Mouse (Mus musculus): ENCODE results near the gene Lrp2. TPM values are rescaled to one million over a fixed set of nuclear protein-coding genes. Genes with fewer than 3 reads are reported as not detected.

The Lrp2 gene
- polyA plus RNA-seq, 1 experiment from 2014 or later = 1.6 TPM

DNA sequence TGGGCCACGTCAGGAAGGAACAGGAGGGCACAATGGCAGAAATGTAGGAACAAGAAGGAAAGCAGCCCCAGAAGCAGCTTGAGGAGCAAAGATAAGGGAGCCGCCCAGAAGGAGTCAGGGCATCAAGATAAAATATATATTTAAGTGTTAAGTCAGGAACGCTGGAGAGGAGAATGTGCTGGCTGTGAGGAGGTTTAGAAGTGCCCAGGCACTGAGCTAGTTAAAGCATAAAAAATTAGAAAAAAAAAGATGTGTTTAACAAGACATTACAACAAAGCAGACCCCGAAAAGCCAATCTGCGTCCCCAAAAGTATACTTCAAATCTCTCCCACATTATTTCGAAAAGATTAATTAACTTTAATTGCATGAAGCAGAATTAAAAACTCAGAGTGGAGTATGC, 122.3 kb downstream of the Lrp2 start:
- no peak overlapping the region for H3K27ac ChIP-seq (ENCODE audit: low read depth, low read length)
- no peak overlapping the region for H3K4me2 ChIP-seq (ENCODE audit: low read depth)
- H3K27me3 ChIP-seq (ENCODE audit: control insufficient read depth, insufficient read depth, low read length) = no peaks in the 10 kb centered on the region
- no peak for ATAC-seq (ENCODE audit: insufficient read depth, low FRiP score, low TSS enrichment)
- WGBS = 85% methylated on average over 6 of the region's 6 CpGs
- no peaks in the 10 kb centered on the region for H3K9me3 ChIP-seq (ENCODE audit: control insufficient read depth, low read length)
- no peak overlapping the region for H3K4me3 ChIP-seq (ENCODE audit: low read depth, low read length)
- H3K4me1 ChIP-seq (ENCODE audit: control insufficient read depth, insufficient read depth, low read length) = no peaks in the 10 kb centered on the region
- no peak for DNase-seq (ENCODE audit: low spot score)
- no peak overlapping the region for H3K9ac ChIP-seq (ENCODE audit: low read length)
- H3K36me3 ChIP-seq (ENCODE audit: control insufficient read depth, insufficient read depth, low read length) = no peaks in the 10 kb centered on the region

DNA sequence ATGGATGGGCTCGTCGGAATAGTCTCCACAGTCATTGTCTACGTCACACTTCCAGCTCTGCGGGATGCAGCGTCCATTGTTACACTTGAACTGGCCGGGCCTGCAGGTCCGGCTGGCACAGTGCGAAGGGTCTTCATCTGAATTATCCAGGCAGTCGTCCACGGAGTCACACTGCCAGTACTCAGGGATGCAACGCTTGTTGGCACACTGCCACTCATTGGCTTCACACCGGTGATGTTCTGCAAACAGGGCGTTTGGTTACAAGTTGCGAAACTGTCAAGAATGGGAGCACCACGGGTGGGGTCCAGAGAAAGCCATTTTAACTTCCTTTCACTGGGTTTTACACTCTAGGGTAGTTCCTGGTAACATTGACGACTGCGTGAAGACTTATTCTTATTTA, 126.4 kb downstream of the Lrp2 start:
- Histone ChIP-seq H3K9me3 (ENCODE audit: control insufficient read depth, low read length) (no peaks in the 10 kb centered on the region), H3K27ac (ENCODE audit: low read depth, low read length) (no peak overlapping the region), H3K4me3 (ENCODE audit: low read depth, low read length) (no peak overlapping the region), H3K9ac (ENCODE audit: low read length) (no peak overlapping the region), H3K27me3 (ENCODE audit: control insufficient read depth, insufficient read depth, low read length) (no peaks in the 10 kb centered on the region), H3K36me3 (ENCODE audit: control insufficient read depth, insufficient read depth, low read length) (no peaks in the 10 kb centered on the region), H3K4me2 (ENCODE audit: low read depth) (no peak overlapping the region), H3K4me1 (ENCODE audit: control insufficient read depth, insufficient read depth, low read length) (no peaks in the 10 kb centered on the region)
- no peak for DNase-seq (ENCODE audit: low spot score)
- WGBS = 92% methylated on average over 17 of the region's 17 CpGs
- ATAC-seq (ENCODE audit: insufficient read depth, low FRiP score, low TSS enrichment) = no peak

DNA sequence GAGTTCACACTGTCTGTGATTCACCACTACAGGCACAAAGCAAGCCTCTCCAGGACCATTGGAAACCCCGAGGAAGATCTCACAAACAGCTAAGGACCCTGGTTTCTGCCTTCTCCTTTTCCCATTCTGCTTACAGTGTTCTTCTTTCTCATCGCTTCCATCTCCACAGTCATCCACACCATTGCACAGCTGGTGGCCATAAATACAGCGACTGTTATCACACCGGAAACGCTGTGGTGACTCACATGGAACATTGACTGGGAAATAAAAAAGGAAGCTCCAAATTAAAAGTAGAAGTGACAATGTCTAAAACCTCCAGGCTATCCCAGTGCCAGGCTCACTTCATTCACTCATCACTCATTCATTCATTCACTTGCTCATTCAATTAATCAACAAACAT, 134.7 kb downstream of the Lrp2 start:
- DNase-seq (ENCODE audit: low spot score) (no peak), ATAC-seq (ENCODE audit: insufficient read depth, low FRiP score, low TSS enrichment) (no peak)
- Histone ChIP-seq H3K9ac (ENCODE audit: low read length) (no peak overlapping the region), H3K4me3 (ENCODE audit: low read depth, low read length) (no peak overlapping the region), H3K4me2 (ENCODE audit: low read depth) (no peak overlapping the region), H3K9me3 (ENCODE audit: control insufficient read depth, low read length) (no peaks in the 10 kb centered on the region), H3K4me1 (ENCODE audit: control insufficient read depth, insufficient read depth, low read length) (no peaks in the 10 kb centered on the region), H3K27ac (ENCODE audit: low read depth, low read length) (no peak overlapping the region), H3K36me3 (ENCODE audit: control insufficient read depth, insufficient read depth, low read length) (no peaks in the 10 kb centered on the region), H3K27me3 (ENCODE audit: control insufficient read depth, insufficient read depth, low read length) (no peaks in the 10 kb centered on the region)
- 85% methylated on average over 5 of the region's 5 CpGs for WGBS

DNA sequence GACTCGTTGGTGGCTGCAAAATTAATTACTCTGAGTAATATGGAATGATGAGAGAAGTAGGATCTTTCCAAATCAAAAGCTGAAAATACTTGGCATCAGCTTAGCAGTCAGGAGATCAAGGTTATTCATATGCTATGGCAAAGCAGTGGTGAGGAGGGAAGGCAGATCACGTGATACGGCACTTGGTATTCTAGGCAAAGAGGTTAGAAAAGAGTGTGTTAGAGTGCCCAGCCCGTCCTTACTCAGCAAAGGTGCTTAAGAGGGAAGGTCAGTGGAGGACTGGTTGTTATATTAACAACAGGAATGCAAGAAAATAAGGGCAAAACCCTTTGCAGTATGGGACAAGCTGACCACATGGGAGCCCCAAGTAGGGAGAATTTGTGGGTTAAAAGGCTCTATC, 137.3 kb downstream of the Lrp2 start:
- Histone ChIP-seq H3K4me2 (ENCODE audit: low read depth) (no peak overlapping the region), H3K9me3 (ENCODE audit: control insufficient read depth, low read length) (no peaks in the 10 kb centered on the region), H3K4me1 (ENCODE audit: control insufficient read depth, insufficient read depth, low read length) (no peaks in the 10 kb centered on the region), H3K27me3 (ENCODE audit: control insufficient read depth, insufficient read depth, low read length) (no peaks in the 10 kb centered on the region), H3K4me3 (ENCODE audit: low read depth, low read length) (no peak overlapping the region), H3K9ac (ENCODE audit: low read length) (no peak overlapping the region), H3K27ac (ENCODE audit: low read depth, low read length) (no peak overlapping the region), H3K36me3 (ENCODE audit: control insufficient read depth, insufficient read depth, low read length) (no peaks in the 10 kb centered on the region)
- WGBS = 91% methylated on average over 4 of the region's 4 CpGs
- DNase-seq (ENCODE audit: low spot score) = no peak
- ATAC-seq (ENCODE audit: insufficient read depth, low FRiP score, low TSS enrichment) = no peak

DNA sequence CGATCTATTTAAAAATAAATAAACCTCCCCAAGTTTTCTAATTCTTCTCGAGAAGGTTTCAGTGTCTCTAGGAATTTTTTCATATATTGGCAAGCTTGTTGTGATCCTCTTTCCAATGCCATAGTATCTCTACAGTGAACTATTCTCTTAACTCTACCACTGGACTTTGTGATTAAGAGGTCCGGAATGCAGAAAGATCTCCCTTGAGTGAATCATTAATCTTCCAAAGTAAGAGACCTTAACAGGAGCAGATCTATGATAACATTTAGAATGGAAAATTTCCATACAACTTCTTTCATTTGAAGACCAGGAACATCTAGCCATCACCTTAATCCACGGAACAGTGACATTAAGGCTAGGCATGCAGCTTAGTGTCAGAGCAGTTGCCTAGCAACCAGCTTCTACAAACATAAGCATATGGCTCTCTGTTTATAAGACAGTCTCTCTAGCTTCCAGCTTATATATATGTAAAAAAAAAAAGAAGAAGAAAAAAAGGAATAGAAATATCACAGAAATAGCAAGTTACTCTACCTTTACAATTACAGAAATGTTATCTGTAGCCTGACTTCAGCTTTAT, 139.9 kb downstream of the Lrp2 start:
- H3K9ac ChIP-seq (ENCODE audit: low read length) = no peak overlapping the region
- H3K27ac ChIP-seq (ENCODE audit: low read depth, low read length) = no peak overlapping the region
- H3K4me1 ChIP-seq (ENCODE audit: control insufficient read depth, insufficient read depth, low read length) = no peaks in the 10 kb centered on the region
- no peak overlapping the region for H3K4me2 ChIP-seq (ENCODE audit: low read depth)
- no peaks in the 10 kb centered on the region for H3K9me3 ChIP-seq (ENCODE audit: control insufficient read depth, low read length)
- no peak overlapping the region for H3K4me3 ChIP-seq (ENCODE audit: low read depth, low read length)
- 77% methylated on average over 4 of the region's 4 CpGs for WGBS
- no peaks in the 10 kb centered on the region for H3K27me3 ChIP-seq (ENCODE audit: control insufficient read depth, insufficient read depth, low read length)
- DNase-seq (ENCODE audit: low spot score) (no peak), ATAC-seq (ENCODE audit: insufficient read depth, low FRiP score, low TSS enrichment) (no peak)
- no peaks in the 10 kb centered on the region for H3K36me3 ChIP-seq (ENCODE audit: control insufficient read depth, insufficient read depth, low read length)

DNA sequence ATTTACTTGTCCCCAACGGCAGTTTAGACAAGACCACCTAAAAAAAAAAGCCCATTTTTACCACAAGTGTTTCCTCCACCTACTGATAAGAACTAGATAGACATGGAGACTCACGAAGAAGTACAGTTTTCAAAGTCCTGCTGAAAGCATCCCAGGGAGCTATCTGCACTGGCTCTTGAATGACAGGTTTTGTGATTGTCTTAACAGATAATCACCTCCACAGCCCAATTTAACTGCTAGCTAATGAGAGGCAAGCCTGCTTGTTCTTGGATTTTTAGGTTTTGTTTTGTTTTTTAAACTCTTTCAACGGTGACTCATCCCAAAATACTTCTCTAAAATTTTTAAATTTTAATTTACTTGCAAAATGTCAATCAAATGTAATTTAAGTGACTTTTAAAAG, 144.2 kb downstream of the Lrp2 start:
- DNase-seq (ENCODE audit: low spot score) (no peak), ATAC-seq (ENCODE audit: insufficient read depth, low FRiP score, low TSS enrichment) (no peak)
- Histone ChIP-seq H3K4me3 (ENCODE audit: low read depth, low read length) (no peak overlapping the region), H3K27me3 (ENCODE audit: control insufficient read depth, insufficient read depth, low read length) (no peaks in the 10 kb centered on the region), H3K9ac (ENCODE audit: low read length) (no peak overlapping the region), H3K4me2 (ENCODE audit: low read depth) (no peak overlapping the region), H3K9me3 (ENCODE audit: control insufficient read depth, low read length) (no peaks in the 10 kb centered on the region), H3K36me3 (ENCODE audit: control insufficient read depth, insufficient read depth, low read length) (no peaks in the 10 kb centered on the region), H3K4me1 (ENCODE audit: control insufficient read depth, insufficient read depth, low read length) (no peaks in the 10 kb centered on the region), H3K27ac (ENCODE audit: low read depth, low read length) (no peak overlapping the region)
- 82% methylated on average over 3 of the region's 3 CpGs for WGBS

DNA sequence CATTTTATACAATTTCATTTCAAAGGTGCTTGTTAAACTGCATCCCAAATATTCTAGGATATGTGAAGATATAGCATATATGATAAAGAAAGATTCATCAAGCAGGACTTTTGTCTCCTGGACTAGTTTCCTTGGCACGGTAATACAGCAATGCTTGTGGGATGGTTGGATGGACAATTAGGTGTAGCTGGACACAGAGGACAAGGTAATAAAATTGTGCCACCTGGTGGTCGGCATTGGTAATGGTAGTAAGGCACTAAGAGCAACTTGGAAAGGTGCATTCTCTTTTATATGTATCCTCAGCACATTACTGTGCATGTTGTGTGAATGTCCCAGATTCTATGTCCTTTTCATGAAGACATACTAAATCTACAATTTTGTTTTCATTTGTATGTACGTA, 157.7 kb downstream of the Lrp2 start:
- WGBS = 39% methylated on average over 3 of the region's 3 CpGs
- ATAC-seq (ENCODE audit: insufficient read depth, low FRiP score, low TSS enrichment) (peak; percentile 69; the same call in 1 of the 2 replicates), DNase-seq (ENCODE audit: low spot score) (peak; percentile 72)
- Histone ChIP-seq H3K9me3 (ENCODE audit: control insufficient read depth, low read length) (no peaks in the 10 kb centered on the region), H3K4me2 (ENCODE audit: low read depth) (no peak overlapping the region), H3K9ac (ENCODE audit: low read length) (no peak overlapping the region), H3K4me1 (ENCODE audit: control insufficient read depth, insufficient read depth, low read length) (no peaks in the 10 kb centered on the region), H3K4me3 (ENCODE audit: low read depth, low read length) (no peak overlapping the region), H3K27ac (ENCODE audit: low read depth, low read length) (no peak overlapping the region), H3K36me3 (ENCODE audit: control insufficient read depth, insufficient read depth, low read length) (no peaks in the 10 kb centered on the region), H3K27me3 (ENCODE audit: control insufficient read depth, insufficient read depth, low read length) (no peaks in the 10 kb centered on the region)

DNA sequence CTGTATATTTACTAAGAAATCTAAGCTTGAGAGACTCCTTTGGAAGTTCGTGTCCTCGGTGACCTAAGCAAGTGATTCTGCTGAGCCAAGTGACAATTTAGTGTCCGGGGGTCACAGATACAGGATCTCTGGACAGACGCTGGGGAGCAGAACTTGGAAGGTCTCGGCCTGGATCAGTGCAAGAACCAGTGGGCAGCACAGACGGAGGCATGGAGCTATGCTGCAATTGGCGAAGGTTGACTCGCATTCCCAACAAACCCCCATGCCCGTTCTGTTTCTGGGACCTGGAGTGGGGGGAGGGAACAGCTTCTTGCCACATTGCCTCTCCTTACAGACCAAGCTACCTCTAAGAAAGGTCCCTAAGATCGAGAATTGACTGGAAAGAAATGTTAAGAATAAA, 158.7 kb downstream of the Lrp2 start:
- DNase-seq (ENCODE audit: low spot score) = no peak
- Histone ChIP-seq H3K4me3 (ENCODE audit: low read depth, low read length) (no peak overlapping the region), H3K9ac (ENCODE audit: low read length) (no peak overlapping the region), H3K9me3 (ENCODE audit: control insufficient read depth, low read length) (no peaks in the 10 kb centered on the region), H3K4me1 (ENCODE audit: control insufficient read depth, insufficient read depth, low read length) (no peaks in the 10 kb centered on the region), H3K27me3 (ENCODE audit: control insufficient read depth, insufficient read depth, low read length) (no peaks in the 10 kb centered on the region), H3K27ac (ENCODE audit: low read depth, low read length) (no peak overlapping the region), H3K36me3 (ENCODE audit: control insufficient read depth, insufficient read depth, low read length) (no peaks in the 10 kb centered on the region), H3K4me2 (ENCODE audit: low read depth) (no peak overlapping the region)
- 90% methylated on average over 10 of the region's 10 CpGs for WGBS
- ATAC-seq (ENCODE audit: insufficient read depth, low FRiP score, low TSS enrichment) = no peak

DNA sequence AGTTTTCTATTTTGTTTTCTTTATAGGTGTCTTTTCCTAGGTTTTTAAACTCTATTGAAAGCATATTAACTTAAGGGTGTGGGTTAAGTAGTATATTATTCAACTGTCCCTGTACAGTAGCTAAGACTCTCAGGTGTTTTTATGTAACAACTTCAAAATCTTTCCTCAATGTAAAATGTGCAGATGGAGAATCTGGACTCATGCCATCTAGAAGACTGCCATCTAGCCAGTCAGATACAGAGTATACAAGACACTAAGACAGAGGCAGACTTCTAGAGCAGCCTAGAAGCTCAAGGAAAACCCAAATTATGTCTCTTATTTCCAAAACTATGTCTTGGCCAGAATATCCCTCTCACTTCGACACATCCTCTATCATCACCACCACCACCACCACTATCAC, 159.8 kb downstream of the Lrp2 start:
- Histone ChIP-seq H3K9me3 (ENCODE audit: control insufficient read depth, low read length) (no peaks in the 10 kb centered on the region), H3K4me3 (ENCODE audit: low read depth, low read length) (no peak overlapping the region), H3K4me1 (ENCODE audit: control insufficient read depth, insufficient read depth, low read length) (no peaks in the 10 kb centered on the region), H3K9ac (ENCODE audit: low read length) (no peak overlapping the region), H3K27ac (ENCODE audit: low read depth, low read length) (no peak overlapping the region), H3K36me3 (ENCODE audit: control insufficient read depth, insufficient read depth, low read length) (no peaks in the 10 kb centered on the region), H3K27me3 (ENCODE audit: control insufficient read depth, insufficient read depth, low read length) (no peaks in the 10 kb centered on the region), H3K4me2 (ENCODE audit: low read depth) (no peak overlapping the region)
- ATAC-seq (ENCODE audit: insufficient read depth, low FRiP score, low TSS enrichment) (no peak), DNase-seq (ENCODE audit: low spot score) (no peak)
- 84% methylated on average over 1 of the region's 1 CpGs for WGBS

All from neural tube, embryonic 11.5 days (tissue).